Mouse (Mus musculus): Measurements from ENCODE around the gene Ube2l3.

DNA sequence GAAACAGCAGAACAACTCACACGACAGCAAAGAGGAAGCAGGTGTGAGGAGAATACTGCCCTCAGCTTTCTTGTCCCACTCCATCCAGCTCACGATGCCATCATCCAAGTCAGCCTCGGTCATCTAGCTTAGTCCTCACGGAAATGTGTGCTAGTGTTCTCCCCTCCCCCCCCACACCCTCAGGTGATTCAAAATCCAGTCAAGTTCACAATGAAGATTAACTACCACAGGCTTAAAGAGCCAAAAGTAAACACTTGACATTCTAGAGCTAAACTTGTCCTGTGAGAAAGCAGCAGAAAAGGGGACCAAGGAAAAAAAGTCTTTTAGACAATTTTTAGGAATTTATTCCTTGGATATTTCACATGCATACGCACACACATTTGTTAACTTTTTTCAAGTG, 34.4 kb downstream of the Ube2l3 start:
- TF ChIP-seq POLR2A (IDR thresholded peaks at IDR 0.05; ENCODE audit: borderline replicate concordance, insufficient read depth, low read length) (no peak), CTCF (IDR thresholded peaks at IDR 0.05; ENCODE audit: borderline replicate concordance, insufficient read depth, low read depth, low read length) (no peak)

Data from cerebellum, adult 2 months (tissue).